ENCODE assay signal across 25 mouse cellular contexts in the genomic region with DNA sequence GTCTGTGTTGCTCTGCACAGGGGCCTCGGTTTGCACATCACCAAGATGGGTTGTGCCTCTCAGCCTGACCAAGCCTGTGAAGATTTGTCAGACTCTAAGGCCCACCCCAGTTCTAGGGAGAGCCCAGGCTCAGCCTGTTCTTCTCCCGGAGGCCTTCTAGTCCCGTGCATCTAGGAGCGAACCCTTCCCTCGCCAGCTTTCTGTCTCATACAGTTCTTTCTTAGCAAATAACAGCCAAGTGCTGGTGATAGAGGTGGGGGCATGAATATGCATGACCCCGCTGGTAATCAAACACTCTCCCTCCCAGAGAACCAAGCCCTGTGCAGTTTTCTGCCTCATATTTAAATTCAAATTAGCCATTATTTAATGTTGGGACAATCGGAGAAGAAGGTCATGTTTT.
DNase-seq lines count a peak whose midpoint lies in the region; ATAC-seq lines count a peak whose summit lies in the region.
"Had no signal": no experiment of that assay in that cellular context is flagged by ENCODE, and none has a peak within 500 bp of the region (broad histone marks: within the 10 kb centered on the region; RNA-seq: fewer than 3 reads in every experiment).

No protein-coding gene starts in this region.

- H3K27me3 ChIP-seq in midbrain, embryonic 11.5 days (ENCODE audit: control insufficient read depth, insufficient read depth, low read length) = no peaks in the 10 kb centered on the region
- no peaks in the 10 kb centered on the region for H3K27me3 ChIP-seq in midbrain, embryonic 16.5 days (ENCODE audit: control insufficient read depth, insufficient read depth, low read depth, low read length)
- H3K27me3 ChIP-seq in forebrain, embryonic 11.5 days (ENCODE audit: control insufficient read depth, insufficient read depth, low read length) = no peaks in the 10 kb centered on the region
- no peaks in the 10 kb centered on the region for H3K27me3 ChIP-seq in forebrain, embryonic 15.5 days
- no peaks in the 10 kb centered on the region for H3K27me3 ChIP-seq in hindbrain, embryonic 14.5 days (ENCODE audit: control insufficient read depth, insufficient read depth, low read length)
- H3K27me3 ChIP-seq: embryonic facial prominence, embryonic 13.5 days; limb, embryonic 12.5 days; liver, embryonic 15.5 days had no signal

- ATAC-seq in midbrain, embryonic 11.5 days (ENCODE audit: low FRiP score) = peak; percentile 41
- no peak for ATAC-seq in midbrain, embryonic 16.5 days
- 0 out of 2 replicates have a peak, but pooled peaks have one; percentile 33 for ATAC-seq in forebrain, embryonic 11.5 days (replicated peaks; ENCODE audit: low FRiP score)
- peak; percentile 60 for ATAC-seq in forebrain, embryonic 15.5 days (replicated peaks)
- 0 out of 2 replicates have a peak, but pooled peaks have one; percentile 25 for ATAC-seq in hindbrain, embryonic 14.5 days (ENCODE audit: low FRiP score)
- ATAC-seq in frontal cortex, adult (ENCODE audit: low TSS enrichment) = no peak
- no peak for ATAC-seq in cerebellum, adult (ENCODE audit: insufficient number of reproducible peaks, low FRiP score, low TSS enrichment)
- ATAC-seq: intestine, postnatal 0 days had no signal

- H3K36me3 ChIP-seq in midbrain, embryonic 11.5 days (ENCODE audit: control insufficient read depth, insufficient read depth, low read length) = no peaks in the 10 kb centered on the region
- H3K36me3 ChIP-seq in midbrain, embryonic 16.5 days (ENCODE audit: control insufficient read depth, insufficient read depth, low read length) = no peaks in the 10 kb centered on the region
- H3K36me3 ChIP-seq in forebrain, embryonic 11.5 days (ENCODE audit: control insufficient read depth, insufficient read depth, low read length) = no peaks in the 10 kb centered on the region
- no peaks in the 10 kb centered on the region for H3K36me3 ChIP-seq in forebrain, embryonic 15.5 days
- H3K36me3 ChIP-seq in hindbrain, embryonic 14.5 days (replicated peaks; ENCODE audit: control insufficient read depth, insufficient read depth) = no peaks in the 10 kb centered on the region
- H3K36me3 ChIP-seq: embryonic facial prominence, embryonic 13.5 days; limb, embryonic 12.5 days; liver, embryonic 15.5 days had no signal

- H3K9ac ChIP-seq in midbrain, embryonic 11.5 days (ENCODE audit: low read length) = no peak overlapping the region
- no peak overlapping the region for H3K9ac ChIP-seq in midbrain, embryonic 16.5 days (ENCODE audit: low read depth, low read length)
- H3K9ac ChIP-seq in forebrain, embryonic 11.5 days (ENCODE audit: low read length) = no peak overlapping the region
- H3K9ac ChIP-seq in forebrain, embryonic 15.5 days (replicated peaks) = no peak overlapping the region
- H3K9ac ChIP-seq in hindbrain, embryonic 14.5 days = no peak overlapping the region
- H3K9ac ChIP-seq: embryonic facial prominence, embryonic 13.5 days; limb, embryonic 12.5 days; liver, embryonic 15.5 days; lung, embryonic 14.5 days had no signal

- no peak overlapping the region for H3K27ac ChIP-seq in midbrain, embryonic 11.5 days (ENCODE audit: low read depth, low read length)
- H3K27ac ChIP-seq in midbrain, embryonic 16.5 days (ENCODE audit: low read length) = no peak overlapping the region
- H3K27ac ChIP-seq in forebrain, embryonic 11.5 days (ENCODE audit: low read depth, low read length) = no peak overlapping the region
- H3K27ac ChIP-seq in forebrain, embryonic 15.5 days (replicated peaks) = no peak overlapping the region
- H3K27ac ChIP-seq in hindbrain, embryonic 14.5 days = no peak overlapping the region
- H3K27ac ChIP-seq: embryonic facial prominence, embryonic 13.5 days; limb, embryonic 12.5 days; liver, embryonic 15.5 days had no signal

- H3K4me2 ChIP-seq in midbrain, embryonic 11.5 days = no peak overlapping the region
- no peak overlapping the region for H3K4me2 ChIP-seq in midbrain, embryonic 16.5 days (ENCODE audit: low read length)
- H3K4me2 ChIP-seq in forebrain, embryonic 11.5 days (ENCODE audit: low read depth, low read length, severe bottlenecking) = no peak overlapping the region
- H3K4me2 ChIP-seq in forebrain, embryonic 15.5 days (replicated peaks) = no peak overlapping the region
- H3K4me2 ChIP-seq in hindbrain, embryonic 14.5 days (replicated peaks) = no peak overlapping the region
- H3K4me2 ChIP-seq: embryonic facial prominence, embryonic 13.5 days; heart, embryonic 11.5 days; limb, embryonic 12.5 days; liver, embryonic 15.5 days; lung, embryonic 14.5 days had no signal

- no peaks in the 10 kb centered on the region for H3K9me3 ChIP-seq in midbrain, embryonic 11.5 days (ENCODE audit: control insufficient read depth, low read length)
- no peaks in the 10 kb centered on the region for H3K9me3 ChIP-seq in midbrain, embryonic 16.5 days (replicated peaks; ENCODE audit: control insufficient read depth, low read length, poor library complexity, severe bottlenecking)
- no peaks in the 10 kb centered on the region for H3K9me3 ChIP-seq in forebrain, embryonic 11.5 days (ENCODE audit: control insufficient read depth, low read length)
- H3K9me3 ChIP-seq in forebrain, embryonic 15.5 days = no peaks in the 10 kb centered on the region
- no peaks in the 10 kb centered on the region for H3K9me3 ChIP-seq in hindbrain, embryonic 14.5 days (ENCODE audit: control insufficient read depth, low read length)
- H3K9me3 ChIP-seq: embryonic facial prominence, embryonic 13.5 days; limb, embryonic 12.5 days; liver, embryonic 15.5 days had no signal

- DNase-seq in midbrain, embryonic 11.5 days (ENCODE audit: low spot score, missing footprints) = no peak
- DNase-seq in forebrain, embryonic 11.5 days (ENCODE audit: low spot score) = no peak
- no peak for DNase-seq in hindbrain, embryonic 14.5 days (ENCODE audit: low spot score)
- no peak for DNase-seq in adrenal gland, adult 8-10 months
- DNase-seq: cerebellum, adult 11-12 months; cerebellum, adult 9-11 months; gastrocnemius, postnatal 25 days; heart, adult 18-20 months; heart, postnatal 36 days; kidney, adult 9 months; kidney, postnatal 14 days; layer of hippocampus, adult 9-11 months; lung, embryonic 14.5 days; lung, postnatal 14 days; right cerebral cortex, postnatal 14 days had no signal

- 39% methylated on average over 7 of the region's 7 CpGs for WGBS in midbrain, embryonic 11.5 days
- 16% methylated on average over 7 of the region's 7 CpGs for WGBS in midbrain, embryonic 16.5 days
- WGBS in forebrain, embryonic 11.5 days = 43% methylated on average over 7 of the region's 7 CpGs
- WGBS in forebrain, embryonic 15.5 days = 14% methylated on average over 7 of the region's 7 CpGs
- WGBS in hindbrain, embryonic 14.5 days = 27% methylated on average over 7 of the region's 7 CpGs

- peaks cover 22% of the 10 kb centered on the region for H3K4me1 ChIP-seq in midbrain, embryonic 11.5 days (ENCODE audit: control insufficient read depth, insufficient read depth, low read length)
- H3K4me1 ChIP-seq in midbrain, embryonic 16.5 days (ENCODE audit: control insufficient read depth, insufficient read depth, low read length) = peaks cover 16% of the 10 kb centered on the region
- H3K4me1 ChIP-seq in forebrain, embryonic 11.5 days (replicated peaks; ENCODE audit: control insufficient read depth, insufficient read depth, low read length) = peaks cover 3% of the 10 kb centered on the region; the same call in 1 of the 2 replicates
- H3K4me1 ChIP-seq in forebrain, embryonic 15.5 days = peaks cover 9% of the 10 kb centered on the region
- peaks cover 33% of the 10 kb centered on the region for H3K4me1 ChIP-seq in hindbrain, embryonic 14.5 days (replicated peaks; ENCODE audit: control insufficient read depth, insufficient read depth, low read length)
- H3K4me1 ChIP-seq: limb, embryonic 12.5 days; liver, embryonic 15.5 days had no signal

- no peak overlapping the region for H3K4me3 ChIP-seq in midbrain, embryonic 11.5 days (ENCODE audit: low read depth, low read length)
- no peak overlapping the region for H3K4me3 ChIP-seq in midbrain, embryonic 16.5 days (ENCODE audit: low read depth, low read length)
- no peak overlapping the region for H3K4me3 ChIP-seq in forebrain, embryonic 11.5 days (ENCODE audit: low read depth, low read length)
- H3K4me3 ChIP-seq in forebrain, embryonic 15.5 days = no peak overlapping the region
- no peak overlapping the region for H3K4me3 ChIP-seq in hindbrain, embryonic 14.5 days (replicated peaks; ENCODE audit: low read length)
- H3K4me3 ChIP-seq: embryonic facial prominence, embryonic 13.5 days; limb, embryonic 12.5 days; liver, embryonic 15.5 days; myocyte had no signal

Comparison
In these comparisons a context has a peak if more than half of its experiments do, and no peak if none do; other contexts are left out.
1. ATAC-seq: peak in midbrain, embryonic 11.5 days (single experiment), forebrain, embryonic 11.5 days (single experiment), forebrain, embryonic 15.5 days (single experiment) and hindbrain, embryonic 14.5 days (single experiment); none in midbrain, embryonic 16.5 days (single experiment), frontal cortex, adult (single experiment) and cerebellum, adult (single experiment).